Mouse (Mus musculus) liver, embryonic 14.5 days (tissue): Measurements from ENCODE around the gene Helz. TPM values are rescaled to one million over a fixed set of nuclear protein-coding genes. Genes with fewer than 3 reads are reported as not detected.

ENCODE experiments used
- ATAC-seq: fragments of 200-750 bp; cut with Nextera tagmentation; 2 replicates; pipeline ENCODE4 v1.8.0; 2017; ENCODE audit warnings: moderate number of reproducible peaks, mild to moderate bottlenecking, moderate library complexity; ENCODE audit not compliant: insufficient read depth
- DNase-seq, 3 experiments: peaks; one replicate each; pipeline ENCODE4 v3.0.0-alpha.2; 2012 to 2013; ENCODE audit warnings: low read depth in 3 of 3, low spot score in 3 of 3
- H3K27ac ChIP-seq: fragments of 300-500 bp; sonication (generic); 2 replicates; pipeline ENCODE4 v1.5.1; 2014; ENCODE audit warnings: moderate library complexity, mild to moderate bottlenecking, control low read depth, inconsistent platforms
- H3K27me3 ChIP-seq: fragments of 300-500 bp; sonication (generic); 2 replicates; pipeline ENCODE4 v1.6.1; 2014; ENCODE audit warnings: mild to moderate bottlenecking, low read length, moderate library complexity; ENCODE audit not compliant: control insufficient read depth, insufficient read depth
- H3K36me3 ChIP-seq: fragments of 300-500 bp; sonication (generic); replicated peaks from 2 replicates; pipeline ENCODE4 v1.6.1; 2014; ENCODE audit warnings: low read depth; ENCODE audit not compliant: control insufficient read depth, insufficient read depth
- H3K4me1 ChIP-seq, 2 experiments: fragments of 200-500 bp in 1 of 2; fragments of 300-500 bp in 1 of 2; sonication (generic) in 1 of 2; replicated peaks; 2 replicates each; pipeline ENCODE4 v1.6.1; 2012 to 2014; ENCODE audit warnings: antibody characterized with exemption in 1 of 2, inconsistent platforms in 1 of 2, low read length in 1 of 2; ENCODE audit not compliant: control insufficient read depth in 2 of 2, insufficient read depth in 2 of 2
- H3K4me2 ChIP-seq: fragments of 300-500 bp; sonication (generic); 2 replicates; pipeline ENCODE4 v1.6.1; 2014; ENCODE audit warnings: low read depth, mild to moderate bottlenecking, control low read depth, moderate library complexity
- H3K4me3 ChIP-seq, 2 experiments: fragments of 200-500 bp in 1 of 2; fragments of 300-500 bp in 1 of 2; sonication (generic) in 1 of 2; 2 replicates each; pipeline ENCODE4 v1.5.1; 2012 to 2014; ENCODE audit warnings: low read depth in 2 of 2, low read length in 2 of 2, mild to moderate bottlenecking in 2 of 2, control low read depth in 1 of 2, inconsistent platforms in 1 of 2, moderate library complexity in 1 of 2; ENCODE audit not compliant: insufficient read depth in 1 of 2
- H3K9ac ChIP-seq: fragments of 300-500 bp; sonication (generic); replicated peaks from 2 replicates; pipeline ENCODE4 v1.6.1; 2014; ENCODE audit warnings: mild to moderate bottlenecking, control low read depth, moderate library complexity
- H3K9me3 ChIP-seq: fragments of 300-500 bp; sonication (generic); 2 replicates; pipeline ENCODE4 v1.6.1; 2016; ENCODE audit warnings: low read length, mixed read lengths; ENCODE audit not compliant: control insufficient read depth
- CTCF ChIP-seq: IDR thresholded peaks from 2 replicates; pipeline ENCODE4 v1.5.1; 2016; ENCODE audit warnings: antibody characterized with exemption, low read depth, control low read depth
- EP300 ChIP-seq: IDR thresholded peaks from 2 replicates; pipeline ENCODE4 v1.6.1; 2016; ENCODE audit warnings: antibody characterized with exemption, low read depth
- WGBS: fragments of 180-500 bp; shearing (Covaris S2); extraction: QIAGEN DNeasy Blood & Tissue Kit; methylation state at CpG from one replicate; pipeline ENCODE4 v1.1.7; 2014; ENCODE audit not compliant: insufficient replicate concordance; 5-methylcytosine and 5-hydroxymethylcytosine counted together
- polyA plus RNA-seq, 2 experiments: library from polyadenylated mRNA; depleted of rRNA in 1 of 2; stranded (reverse) in 1 of 2; unstranded in 1 of 2; fragments of >200 nt; fragmentation: Nextera tagmentation in 1 of 2; extraction: Ambion mirVana in 1 of 2; gene quantifications; 2 replicates each; pipeline versions ENCODE4 v1.2.1 to v1.2.3; 2012 to 2014

The Helz gene
- polyA plus RNA-seq, 2 experiments: 3.0 to 5.6 TPM

DNA sequence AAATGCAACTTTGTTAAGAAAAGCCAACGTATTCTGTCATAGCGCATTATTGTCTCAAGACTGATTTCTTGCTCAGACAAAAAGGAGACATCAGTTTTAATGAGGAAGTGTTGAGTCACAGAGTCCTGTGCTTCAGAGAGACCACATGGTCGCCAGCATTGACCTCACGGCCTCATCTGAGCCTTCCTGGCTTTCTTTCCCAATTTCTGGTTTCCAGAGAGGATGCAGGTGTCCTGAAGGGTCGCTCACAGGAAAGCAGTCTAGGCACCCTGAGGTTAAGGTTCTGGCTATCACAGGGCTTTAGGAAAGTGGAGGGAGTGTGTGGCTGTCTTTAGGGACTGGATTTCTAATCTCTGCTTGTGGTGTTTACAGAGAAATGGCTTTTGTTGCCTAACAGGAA, 90.4 kb downstream of the Helz start:
- ATAC-seq: no peak
- peaks cover 5% of the 10 kb centered on the region; the same call in 1 of the 2 replicates for H3K36me3 ChIP-seq
- DNase-seq: no peak

DNA sequence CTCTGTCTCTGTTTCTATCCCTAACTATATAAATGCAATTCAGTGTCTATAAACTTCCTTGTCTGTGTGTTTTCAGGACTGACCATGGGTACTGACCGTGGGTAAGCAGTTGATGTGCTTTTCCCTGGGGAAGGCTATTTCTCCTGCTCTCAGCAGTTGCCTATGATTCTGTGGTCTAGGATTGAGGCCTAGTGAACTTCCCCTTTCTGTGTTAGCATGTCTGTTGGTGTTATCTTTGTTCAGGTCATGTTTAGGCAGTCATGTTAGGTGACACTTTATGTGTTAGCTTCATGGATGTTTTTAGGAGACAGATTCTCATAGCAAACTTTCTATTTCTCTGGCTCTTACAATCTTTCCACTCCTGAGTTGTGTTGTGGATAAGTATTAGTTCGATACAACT, 91.9 kb downstream of the Helz start:
- no peak overlapping the region for H3K4me2 ChIP-seq
- H3K27me3 ChIP-seq: no peaks in the 10 kb centered on the region
- no peak overlapping the region for H3K9ac ChIP-seq
- H3K4me3 ChIP-seq: no peak overlapping the region
- no peaks in the 10 kb centered on the region for H3K4me1 ChIP-seq
- H3K27ac ChIP-seq: no peak overlapping the region
- no peaks in the 10 kb centered on the region for H3K9me3 ChIP-seq
- DNase-seq: no peak
- no peak for ATAC-seq
- WGBS: 53% methylated on average over 2 of the region's 2 CpGs
- peaks cover 5% of the 10 kb centered on the region; the same call in 1 of the 2 replicates for H3K36me3 ChIP-seq
- no peak for TF ChIP-seq EP300
- no peak for TF ChIP-seq CTCF

More for the DNA sequence above, 90.4 kb downstream of the Helz start:
- Histone ChIP-seq H3K9me3 (no peaks in the 10 kb centered on the region), H3K27ac (no peak overlapping the region), H3K9ac (no peak overlapping the region), H3K4me1 (no peaks in the 10 kb centered on the region), H3K4me2 (no peak overlapping the region), H3K4me3 (no peak overlapping the region), H3K27me3 (no peaks in the 10 kb centered on the region)
- no peak for TF ChIP-seq EP300
- no peak for TF ChIP-seq CTCF
- WGBS: 64% methylated on average over 5 of the region's 5 CpGs

DNA sequence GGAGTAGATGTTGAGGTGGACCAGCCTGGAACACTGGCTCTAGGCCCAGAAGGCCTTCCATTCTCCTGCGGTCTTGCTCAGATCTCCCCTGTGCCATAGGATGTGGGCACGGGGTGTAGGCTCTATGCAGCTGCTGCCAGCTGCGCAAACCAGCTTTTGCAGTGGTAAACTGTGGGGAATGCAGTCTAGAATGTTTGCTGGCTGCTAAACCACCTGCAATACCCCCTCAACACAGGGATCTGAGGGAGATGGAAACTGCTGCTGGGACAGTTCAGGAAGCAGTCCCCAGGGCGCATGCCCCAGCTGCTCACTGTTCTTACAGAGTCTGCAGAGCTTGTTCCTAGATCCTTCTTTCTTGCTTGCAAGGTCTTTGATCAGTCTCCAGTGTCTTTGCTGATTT, 96.7 kb downstream of the Helz start:
- H3K9ac ChIP-seq: no peak overlapping the region
- DNase-seq (no peak), ATAC-seq (no peak)
- no peaks in the 10 kb centered on the region for H3K27me3 ChIP-seq
- H3K27ac ChIP-seq: no peak overlapping the region
- no peaks in the 10 kb centered on the region for H3K9me3 ChIP-seq
- H3K4me1 ChIP-seq: no peaks in the 10 kb centered on the region
- WGBS: 80% methylated on average over 4 of the region's 4 CpGs
- H3K4me2 ChIP-seq: no peak overlapping the region
- TF ChIP-seq EP300 (no peak), CTCF (no peak)
- no peak overlapping the region for H3K4me3 ChIP-seq
- peaks cover 5% of the 10 kb centered on the region; the same call in 1 of the 2 replicates for H3K36me3 ChIP-seq

DNA sequence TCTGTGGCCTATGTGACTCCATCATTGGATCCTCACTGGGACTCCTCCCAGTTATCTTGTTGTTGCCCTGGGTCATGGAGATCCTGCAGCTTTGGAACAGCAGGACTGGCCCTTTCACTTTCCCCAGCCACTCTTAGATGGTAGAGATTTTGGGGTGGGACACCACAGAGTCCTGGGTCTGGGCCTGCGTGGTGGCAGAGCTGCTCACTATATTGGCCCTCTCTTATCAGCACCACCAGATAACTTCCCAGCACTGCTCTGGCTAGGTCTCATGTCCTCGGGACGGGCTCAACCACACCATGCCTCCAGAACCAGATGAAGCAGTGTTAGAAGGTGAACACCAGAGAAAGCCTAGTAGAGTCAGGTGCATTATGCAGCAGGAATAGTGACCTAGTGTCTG, 99.6 kb downstream of the Helz start:
- Histone ChIP-seq H3K4me2 (no peak overlapping the region), H3K27ac (no peak overlapping the region), H3K9me3 (no peaks in the 10 kb centered on the region), H3K27me3 (no peaks in the 10 kb centered on the region), H3K4me1 (no peaks in the 10 kb centered on the region), H3K36me3 (peaks cover 5% of the 10 kb centered on the region; the same call in 1 of the 2 replicates), H3K9ac (no peak overlapping the region), H3K4me3 (no peak overlapping the region)
- DNase-seq (no peak), ATAC-seq (no peak)
- WGBS: 20% methylated on average over 3 of the region's 3 CpGs
- TF ChIP-seq EP300 (no peak), CTCF (no peak)

DNA sequence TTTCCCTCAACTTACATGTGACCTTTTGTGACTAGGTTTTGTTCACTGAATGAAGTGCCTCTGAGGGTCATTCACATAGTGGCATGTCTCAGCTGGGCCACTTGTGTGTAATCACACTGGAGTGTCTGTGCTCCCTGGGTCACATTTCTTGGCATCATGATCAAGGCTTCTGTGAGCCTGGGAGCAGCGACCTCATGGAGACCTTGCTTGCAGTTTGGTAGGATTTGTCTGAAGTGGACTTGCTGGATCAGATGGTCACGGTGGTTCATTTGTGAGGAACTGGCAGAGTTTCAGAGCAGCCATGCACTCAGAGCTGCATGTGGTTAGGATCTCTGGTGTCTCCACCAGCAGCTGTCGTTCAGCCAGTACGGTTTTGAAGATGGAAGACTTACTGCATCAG, 100.9 kb downstream of the Helz start:
- no peak for DNase-seq
- Histone ChIP-seq H3K4me1 (no peaks in the 10 kb centered on the region), H3K9ac (no peak overlapping the region), H3K27me3 (no peaks in the 10 kb centered on the region), H3K4me3 (no peak overlapping the region), H3K9me3 (no peaks in the 10 kb centered on the region), H3K4me2 (no peak overlapping the region), H3K27ac (no peak overlapping the region), H3K36me3 (peaks cover 5% of the 10 kb centered on the region; the same call in 1 of the 2 replicates)
- TF ChIP-seq CTCF (no peak), EP300 (no peak)
- 76% methylated on average over 4 of the region's 4 CpGs for WGBS
- ATAC-seq: no peak
